Mouse (Mus musculus): ENCODE data around the gene Zdhhc22. TPM values are rescaled to one million over a fixed set of nuclear protein-coding genes. Genes with fewer than 3 reads are reported as not detected.

Gene Zdhhc22
- polyA plus RNA-seq, 1 experiment, result not detected

GRCm38 (mm10) chr12:86935692-86936282 is 54.4 kb downstream of the Zdhhc22 start:
- DNase-seq (ENCODE audit: low read depth), result no peak

DNA sequence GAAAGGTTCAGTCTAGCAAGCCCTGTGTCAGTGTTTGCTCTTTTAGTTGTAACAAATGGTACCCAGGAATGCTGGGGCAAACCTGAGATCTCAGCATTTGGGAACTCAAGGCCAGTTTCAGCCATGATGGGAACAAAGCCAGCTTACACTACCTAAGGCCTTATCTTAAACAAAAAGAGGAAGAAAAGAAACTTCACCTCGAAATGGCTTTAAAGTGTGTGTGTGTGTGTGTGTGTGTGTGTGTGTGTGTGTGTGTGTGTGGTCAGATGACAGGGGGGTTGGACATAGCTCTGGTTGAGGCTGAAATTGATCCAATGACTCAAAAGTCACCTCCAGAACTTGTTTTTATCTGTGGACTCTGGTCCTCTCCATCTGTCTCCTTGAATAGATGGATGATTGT is 55.5 kb downstream of the Zdhhc22 start:
- DNase-seq (ENCODE audit: low read depth), result no peak

- DNase-seq (ENCODE audit: low read depth), result no peak
These were observed 57.7 kb downstream of the Zdhhc22 start for GRCm38 (mm10) chr12:86932575-86932952.

DNA sequence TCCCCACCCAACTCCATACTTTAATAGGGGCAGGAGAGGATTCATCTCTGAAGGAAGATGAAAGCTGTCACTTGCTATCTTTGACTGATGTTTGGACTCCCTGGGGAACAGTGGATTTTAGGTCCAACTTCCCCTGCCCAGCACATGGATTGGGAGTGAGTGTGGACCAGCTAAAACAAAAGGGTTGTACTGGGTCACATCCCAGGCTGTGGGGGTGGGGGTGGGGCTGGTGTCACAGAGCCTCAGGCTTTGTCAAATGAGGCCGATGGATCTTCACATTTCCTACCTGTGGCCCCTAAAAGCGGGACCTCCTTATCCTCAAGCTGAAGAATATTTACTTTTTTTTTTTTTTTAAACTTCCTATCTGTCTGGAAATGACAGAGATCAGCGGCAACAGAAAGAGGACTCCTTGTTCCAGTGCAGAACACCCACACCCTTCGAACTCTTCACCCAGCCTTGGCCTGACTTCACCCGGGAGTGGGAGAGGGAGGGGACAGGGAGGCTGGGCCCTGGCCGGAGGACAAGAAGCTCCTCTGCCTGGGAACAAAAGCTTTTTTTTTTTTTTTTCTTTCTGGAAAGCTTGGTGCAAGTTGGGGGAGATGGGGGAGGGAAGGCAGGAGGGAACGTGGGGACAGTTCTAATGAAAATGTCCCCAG is 58.2 kb downstream of the Zdhhc22 start:
- no peak for DNase-seq (ENCODE audit: low read depth)

DNA sequence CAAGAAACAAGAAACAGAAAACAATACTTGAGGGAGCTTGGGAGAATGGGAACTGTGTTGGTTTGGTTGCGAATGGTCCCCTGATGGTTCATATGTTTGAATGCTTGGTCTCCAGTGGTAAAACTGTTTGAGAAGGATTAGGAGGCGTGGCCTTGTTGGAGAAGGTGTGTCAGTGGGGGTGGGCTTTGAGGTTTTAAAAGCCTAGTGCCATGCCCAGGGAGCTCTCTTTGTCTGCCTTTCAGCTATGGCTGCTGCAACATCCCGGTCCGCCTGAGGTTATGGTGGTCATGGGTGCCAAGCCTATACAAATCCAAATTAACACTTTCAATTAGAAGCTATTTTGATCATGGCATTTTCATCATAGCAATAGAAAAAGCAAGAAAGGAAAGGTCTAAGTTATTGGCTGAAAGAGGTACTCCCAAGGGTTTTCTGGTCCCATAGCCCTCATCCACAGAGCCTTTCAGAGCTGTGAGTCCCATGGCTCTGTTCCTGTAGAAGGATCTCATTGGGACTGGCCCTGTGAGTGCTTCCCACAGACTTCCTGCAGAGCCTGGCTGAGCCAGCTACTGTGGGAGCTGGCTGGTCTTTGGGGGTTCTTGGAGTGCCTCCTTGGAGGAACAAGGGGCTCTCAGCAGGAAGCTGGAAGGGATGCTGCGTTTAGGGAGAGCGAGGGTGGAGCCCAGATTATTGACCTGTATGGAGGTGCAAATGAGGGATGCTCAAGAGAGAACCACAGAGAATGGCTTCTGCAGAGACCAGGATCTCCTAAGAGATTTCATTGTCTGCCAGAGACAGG is 59.1 kb downstream of the Zdhhc22 start:
- no peak for DNase-seq (ENCODE audit: low read depth)

Other genes starting within 250 kb of the Zdhhc22 start
- gene Irf2bpl, start 105.6 kb downstream of the Zdhhc22 start, polyA plus RNA-seq (2012; rRNA removed), result 24.4 and 42.0 TPM in 2 replicates
- 41.0 and 44.5 TPM in 2 replicates for gene Cipc, start 43.4 kb downstream of the Zdhhc22 start, polyA plus RNA-seq (2012; rRNA removed)
- gene Tmem63c, start 30.9 kb upstream of the Zdhhc22 start, polyA plus RNA-seq (2012; rRNA removed), result 0.10 and 0.11 TPM in 2 replicates
- 1.6 and 1.7 TPM in 2 replicates for gene Ngb, start 112.1 kb upstream of the Zdhhc22 start, polyA plus RNA-seq (2012; rRNA removed)
- gene Gstz1, start 156.7 kb upstream of the Zdhhc22 start, polyA plus RNA-seq (2012; rRNA removed), result 476 and 749 TPM in 2 replicates
- gene Pomt2, start 157.5 kb upstream of the Zdhhc22 start, polyA plus RNA-seq (2012; rRNA removed), result 12.6 and 16.3 TPM in 2 replicates
- 0.69 and 0.71 TPM in 2 replicates for gene Samd15, start 209.3 kb upstream of the Zdhhc22 start, polyA plus RNA-seq (2012; rRNA removed)
- gene Tmed8, start 210.0 kb upstream of the Zdhhc22 start, polyA plus RNA-seq (2012; rRNA removed), result 6.7 and 7.6 TPM in 2 replicates
- gene Noxred1, start 248.3 kb upstream of the Zdhhc22 start, polyA plus RNA-seq (2012; rRNA removed), result 0.35 and 0.72 TPM in 2 replicates

Measured in gonadal fat pad, adult 2 months (tissue).